15 mouse cellular contexts compared by ENCODE assay signal in the genomic region with DNA sequence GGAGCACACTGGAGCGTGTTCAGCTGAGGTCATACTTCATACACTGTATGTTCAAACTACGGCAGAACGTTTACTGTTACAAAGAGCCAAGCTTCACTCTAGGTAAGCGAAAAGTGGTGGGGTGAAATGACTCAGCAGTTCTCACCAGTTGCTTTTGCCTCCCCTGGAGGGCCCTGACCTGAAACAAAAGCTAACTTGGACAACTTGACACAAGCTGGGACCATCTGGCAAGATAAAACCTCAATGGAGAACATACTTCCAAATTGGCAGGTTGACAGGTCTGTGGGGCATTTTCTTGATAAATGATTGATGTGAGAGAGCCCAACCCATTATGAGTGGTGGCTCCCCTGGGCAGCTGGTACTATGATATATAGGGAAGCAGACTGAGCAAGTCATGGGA. TPM values are rescaled to one million over a fixed set of nuclear protein-coding genes. Genes with fewer than 3 reads are reported as not detected.
A peak's percentile ranks its signal among the peaks of the same experiment; 100 is the strongest.
DNase-seq lines count a peak whose midpoint lies in the region; ATAC-seq lines count a peak whose summit lies in the region.
"Had no signal": no experiment of that assay in that cellular context is flagged by ENCODE, and none has a peak within 500 bp of the region (broad histone marks: within the 10 kb centered on the region; RNA-seq: fewer than 3 reads in every experiment).

No protein-coding gene starts in this region.

- DNase-seq in cerebellum, postnatal 10 days: peak; percentile 25 to 30
- no peak for DNase-seq in cerebellum, postnatal 25 days
- peak; percentile 7 for DNase-seq in kidney, postnatal 14 days
- no peak for DNase-seq in kidney, adult 11 months
- DNase-seq in MEL-GATA-1-ER (ENCODE audit: extremely low read depth, low read depth): peak; percentile 63
- no peak for DNase-seq in thymus, postnatal 0 days (ENCODE audit: low spot score)
- no peak for DNase-seq in cerebellum, adult 11 months
- DNase-seq: adrenal gland, adult 2 months; B cell, adult 2 months; cerebellum, adult 9-11 months; liver; thymus, postnatal 25 days had no signal

- peak; percentile 89 for ATAC-seq in megakaryocyte progenitor cell, adult 5-6 weeks (replicated peaks; ENCODE audit: poor library complexity)
- ATAC-seq: intestine, embryonic 16.5 days; Patski had no signal

RNA-seq across cellular contexts. Expression of a gene that starts 59.0 kb away (rescaled TPM):
- total RNA-seq in megakaryocyte progenitor cell, adult 5-6 weeks (2015): 20.9 and 31.8 TPM in 2 replicates
- total RNA-seq in megakaryocyte progenitor cell, adult 5-6 weeks (2017): 17.8 and 24.5 TPM in 2 replicates
- polyA plus RNA-seq in thymus, postnatal 0 days (2015; fragmentation: Nextera tagmentation; extraction: Ambion mirVana): 21.7 and 25.4 TPM in 2 replicates

Comparison
In these comparisons a context has a peak if more than half of its experiments do, and no peak if none do; other contexts are left out.
1. DNase-seq: peak in cerebellum, postnatal 10 days (2 of 2), kidney, postnatal 14 days (single experiment) and MEL-GATA-1-ER (single experiment); none in cerebellum, postnatal 25 days (0 of 2), kidney, adult 11 months (single experiment), thymus, postnatal 0 days (single experiment) and cerebellum, adult 11 months (single experiment).